Mouse (Mus musculus) myocyte (in vitro differentiated cells): ENCODE results near the gene Wdr41.

Experiments used
- CEBPB ChIP-seq: IDR thresholded peaks from 2 replicates; pipeline ENCODE4 v1.6.1; 2011; ENCODE audit warnings: mild to moderate bottlenecking, moderate library complexity; ENCODE audit not compliant: poor library complexity, insufficient read depth, severe bottlenecking
- E2F4 ChIP-seq: IDR thresholded peaks from one replicate; pipeline ENCODE4 v1.6.1; 2011; ENCODE audit warnings: mild to moderate bottlenecking, control low read depth, moderate library complexity; ENCODE audit not compliant: insufficient read depth
- MAX ChIP-seq: IDR thresholded peaks from one replicate; pipeline ENCODE4 v1.6.1; 2011; ENCODE audit warnings: low read depth, mild to moderate bottlenecking, control low read depth
- MYOD1 ChIP-seq, 3 experiments: IDR thresholded peaks; one replicate each; pipeline ENCODE4 v1.6.1; 2011; ENCODE audit warnings: control low read depth in 2 of 3, low read depth in 2 of 3, mild to moderate bottlenecking in 2 of 3, moderate library complexity in 1 of 3; ENCODE audit not compliant: insufficient read length in 2 of 3, control insufficient read depth in 1 of 3
- MYOG ChIP-seq, 3 experiments: IDR thresholded peaks; one replicate each; pipeline ENCODE4 v1.6.1; 2011; ENCODE audit warnings: control low read depth in 2 of 3, low read depth in 2 of 3, mild to moderate bottlenecking in 2 of 3; ENCODE audit not compliant: insufficient read length in 2 of 3, control insufficient read depth in 1 of 3, insufficient read depth in 1 of 3
- POLR2A ChIP-seq: IDR thresholded peaks from one replicate; pipeline ENCODE4 v1.6.1; 2011; ENCODE audit warnings: low read depth, mild to moderate bottlenecking, control low read depth, moderate library complexity; ENCODE audit not compliant: insufficient read length
- POLR2AphosphoS2 ChIP-seq: IDR thresholded peaks from one replicate; pipeline ENCODE4 v1.6.1; 2011; ENCODE audit warnings: low read depth, control low read depth; ENCODE audit not compliant: insufficient read length
- REST ChIP-seq: IDR thresholded peaks from one replicate; pipeline ENCODE4 v1.6.1; 2011; ENCODE audit warnings: mild to moderate bottlenecking, control low read depth, moderate library complexity; ENCODE audit not compliant: insufficient read depth, insufficient read length
- TCF12 ChIP-seq: IDR thresholded peaks from one replicate; pipeline ENCODE4 v1.6.1; 2011; ENCODE audit warnings: mild to moderate bottlenecking, control low read depth; ENCODE audit not compliant: poor library complexity, insufficient read depth, severe bottlenecking
- USF1 ChIP-seq: IDR thresholded peaks from one replicate; pipeline ENCODE4 v1.6.1; 2011; ENCODE audit warnings: low read depth, mild to moderate bottlenecking, control low read depth, moderate library complexity

DNA sequence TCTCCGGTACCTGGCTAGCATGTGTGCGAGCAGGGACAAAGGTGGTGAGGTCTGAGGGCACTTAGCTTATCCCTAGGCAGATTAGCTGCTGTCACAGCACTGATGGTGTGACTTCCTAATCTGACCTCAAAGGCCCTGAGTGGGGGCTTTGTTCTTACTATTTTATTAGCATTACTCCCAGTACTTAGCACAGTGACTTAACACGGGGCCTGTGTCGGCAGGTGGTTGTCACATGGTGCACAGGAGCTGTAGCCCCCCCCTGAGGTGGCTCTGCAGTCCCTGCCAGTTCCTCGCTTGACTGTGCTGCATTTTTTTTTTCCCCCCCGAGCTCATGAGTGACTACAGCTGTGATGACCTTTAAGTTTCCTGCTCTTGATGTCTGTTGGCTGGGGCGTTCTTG lies 2.9 kb downstream of the Wdr41 start:
- TF ChIP-seq USF1 (no peak), MAX (no peak), POLR2A (no peak), CEBPB (no peak), E2F4 (no peak), POLR2AphosphoS2 (no peak), REST (no peak), MYOD1 (IDR thresholded peaks at IDR 0.05; ENCODE audit: control insufficient read depth in 1 of 3, insufficient read length in 2 of 3, low read depth in 2 of 3) (no peak), TCF12 (no peak), MYOG (IDR thresholded peaks at IDR 0.05; ENCODE audit: control insufficient read depth in 1 of 3, insufficient read depth in 1 of 3, insufficient read length in 2 of 3, low read depth in 2 of 3) (no peak)
